Mouse (Mus musculus) ES-E14 (cell line): ENCODE data around the gene Kat14.

Experiments
- HCFC1 ChIP-seq: IDR thresholded peaks from 2 replicates; pipeline ENCODE4 v1.6.1; 2012; ENCODE audit warnings: low read length, inconsistent platforms, borderline replicate concordance; ENCODE audit not compliant: insufficient read depth
- MAFK ChIP-seq: IDR thresholded peaks from 2 replicates; pipeline ENCODE4 v1.6.1; 2014; ENCODE audit warnings: mild to moderate bottlenecking, low read depth, low read length, inconsistent platforms; ENCODE audit not compliant: insufficient read depth
- ZC3H11A ChIP-seq: IDR thresholded peaks from 2 replicates; pipeline ENCODE4 v1.6.1; 2012; ENCODE audit warnings: low read depth, mild to moderate bottlenecking, inconsistent platforms, low read length, borderline replicate concordance
- ZNF384 ChIP-seq: IDR thresholded peaks from 2 replicates; pipeline ENCODE4 v1.6.1; 2012; ENCODE audit warnings: low read depth, low read length, inconsistent platforms

- no peak for TF ChIP-seq HCFC1
- TF ChIP-seq ZNF384 = no peak
- TF ChIP-seq MAFK = no peak
- no peak for TF ChIP-seq ZC3H11A
These were observed 45.9 kb downstream of the Kat14 start for GRCm38 (mm10) chr2:144414646-144415045.
